Mouse (Mus musculus) limb, embryonic 11.5 days (tissue): ENCODE data around the gene Ddx55. TPM values are rescaled to one million over a fixed set of nuclear protein-coding genes. Genes with fewer than 3 reads are reported as not detected.

Experiments
- ATAC-seq: fragments of 200-750 bp; cut with Nextera tagmentation; 2 replicates; pipeline ENCODE4 v1.8.0; 2017; ENCODE audit warnings: low read depth; ENCODE audit not compliant: insufficient number of reproducible peaks, low FRiP score, low TSS enrichment
- DNase-seq: peaks from one replicate; pipeline ENCODE4 v3.0.0-alpha.2; 2015; ENCODE audit warnings: low spot score
- H3K27ac ChIP-seq: fragments of 300-500 bp; sonication (generic); replicated peaks from 2 replicates; pipeline ENCODE4 v1.5.1; 2014; ENCODE audit warnings: low read depth, mild to moderate bottlenecking, low read length
- H3K27me3 ChIP-seq: fragments of 300-500 bp; sonication (generic); 2 replicates; pipeline ENCODE4 v1.6.1; 2014; ENCODE audit warnings: mild to moderate bottlenecking, low read length, mixed read lengths; ENCODE audit not compliant: control insufficient read depth, insufficient read depth
- H3K36me3 ChIP-seq: fragments of 300-500 bp; sonication (generic); 2 replicates; pipeline ENCODE4 v1.6.1; 2014; ENCODE audit warnings: mild to moderate bottlenecking, low read length, moderate library complexity, mixed read lengths; ENCODE audit not compliant: control insufficient read depth, insufficient read depth
- H3K4me1 ChIP-seq: fragments of 300-500 bp; sonication (generic); 2 replicates; pipeline ENCODE4 v1.6.1; 2014; ENCODE audit warnings: low read length, mixed read lengths; ENCODE audit not compliant: control insufficient read depth, insufficient read depth
- H3K4me2 ChIP-seq: fragments of 300-500 bp; sonication (generic); 2 replicates; pipeline ENCODE4 v1.6.1; 2014; ENCODE audit warnings: low read depth, mild to moderate bottlenecking, moderate library complexity; ENCODE audit not compliant: severe bottlenecking
- H3K4me3 ChIP-seq: fragments of 300-500 bp; sonication (generic); 2 replicates; pipeline ENCODE4 v1.5.1; 2014; ENCODE audit warnings: low read depth, low read length
- H3K9ac ChIP-seq: fragments of 300-500 bp; sonication (generic); 2 replicates; pipeline ENCODE4 v1.6.1; 2014; ENCODE audit warnings: mild to moderate bottlenecking, low read length
- H3K9me3 ChIP-seq: fragments of 300-500 bp; sonication (generic); 2 replicates; pipeline ENCODE4 v1.6.1; 2016; ENCODE audit warnings: low read length; ENCODE audit not compliant: control insufficient read depth
- whole genome bisulfite sequencing: fragments of 180-500 bp; shearing (Covaris S2); extraction: QIAGEN DNeasy Blood & Tissue Kit; methylation state at CpG from one replicate; pipeline ENCODE4 v1.1.7; 2014; 5-methylcytosine and 5-hydroxymethylcytosine counted together
- polyA plus RNA-seq: library from polyadenylated mRNA; unstranded; fragments of >200 nt; fragmentation: Nextera tagmentation; extraction: Ambion mirVana; gene quantifications from 2 replicates; pipeline ENCODE4 v1.2.1, GENCODE M21; 2014

Gene Ddx55
- polyA plus RNA-seq, 1 experiment from 2014 or later: 14.4 TPM

GRCm38 (mm10) chr5:124605041-124605622 lies 52.5 kb downstream of the Ddx55 start:
- H3K27ac ChIP-seq: no peak overlapping the region
- WGBS: 92% methylated on average over 17 of the region's 17 CpGs
- DNase-seq (no peak), ATAC-seq (no peak)
- H3K4me3 ChIP-seq: no peak overlapping the region
- no peaks in the 10 kb centered on the region for H3K4me1 ChIP-seq
- H3K27me3 ChIP-seq: no peaks in the 10 kb centered on the region
- H3K9me3 ChIP-seq: no peaks in the 10 kb centered on the region
- H3K36me3 ChIP-seq: no peaks in the 10 kb centered on the region
- H3K4me2 ChIP-seq: no peak overlapping the region
- H3K9ac ChIP-seq: no peak overlapping the region

GRCm38 (mm10) chr5:124610965-124611364 lies 58.3 kb downstream of the Ddx55 start:
- Histone ChIP-seq H3K9ac (no peak overlapping the region), H3K36me3 (0 out of 2 replicates have a peak, but pooled peaks cover 2% of the 10 kb centered on the region), H3K27me3 (no peaks in the 10 kb centered on the region), H3K4me1 (no peaks in the 10 kb centered on the region), H3K4me3 (no peak overlapping the region), H3K4me2 (no peak overlapping the region), H3K9me3 (no peaks in the 10 kb centered on the region), H3K27ac (no peak overlapping the region)
- DNase-seq (no peak), ATAC-seq (no peak)
- 71% methylated on average over 10 of the region's 10 CpGs for WGBS

- DNase-seq (no peak), ATAC-seq (no peak)
- Histone ChIP-seq H3K9ac (no peak overlapping the region), H3K4me2 (no peak overlapping the region), H3K27me3 (no peaks in the 10 kb centered on the region), H3K4me3 (no peak overlapping the region), H3K36me3 (0 out of 2 replicates have a peak, but pooled peaks cover 2% of the 10 kb centered on the region), H3K4me1 (no peaks in the 10 kb centered on the region), H3K9me3 (no peaks in the 10 kb centered on the region), H3K27ac (no peak overlapping the region)
- WGBS: 85% methylated on average over 11 of the region's 11 CpGs
Measured at GRCm38 (mm10) chr5:124614709-124615108, 62.0 kb downstream of the Ddx55 start.

GRCm38 (mm10) chr5:124618711-124619110 lies 66.0 kb downstream of the Ddx55 start:
- no peak overlapping the region for H3K4me2 ChIP-seq
- no peak for DNase-seq
- no peaks in the 10 kb centered on the region for H3K9me3 ChIP-seq
- 78% methylated on average over 10 of the region's 10 CpGs for WGBS
- H3K27ac ChIP-seq: no peak overlapping the region
- no peak overlapping the region for H3K4me3 ChIP-seq
- H3K27me3 ChIP-seq: no peaks in the 10 kb centered on the region
- H3K9ac ChIP-seq: no peak overlapping the region
- H3K4me1 ChIP-seq: no peaks in the 10 kb centered on the region
- no peaks in the 10 kb centered on the region for H3K36me3 ChIP-seq
- no peak for ATAC-seq

Other genes with a start within 250 kb of the Ddx55 start
- gene Mphosph9, start 224.9 kb upstream of the Ddx55 start, polyA plus RNA-seq: 18.1 and 18.3 TPM in 2 replicates
- gene 2810006K23Rik, start 224.8 kb upstream of the Ddx55 start, polyA plus RNA-seq: 14.0 and 17.6 TPM in 2 replicates
- gene Cdk2ap1, start 189.8 kb upstream of the Ddx55 start, polyA plus RNA-seq: 300 and 440 TPM in 2 replicates
- gene Sbno1, start 126.9 kb upstream of the Ddx55 start, polyA plus RNA-seq: 84.9 and 85.7 TPM in 2 replicates
- 102 and 121 TPM in 2 replicates for gene Kmt5a, start 112.9 kb upstream of the Ddx55 start, polyA plus RNA-seq
- gene Rilpl2, start 74.5 kb upstream of the Ddx55 start, polyA plus RNA-seq: 28.7 and 29.3 TPM in 2 replicates
- gene Snrnp35, start 69.7 kb upstream of the Ddx55 start, polyA plus RNA-seq: 14.1 and 15.3 TPM in 2 replicates
- gene Rilpl1, start 21.5 kb upstream of the Ddx55 start, polyA plus RNA-seq: 30.0 and 30.7 TPM in 2 replicates
- gene Tmed2, start 12.2 kb upstream of the Ddx55 start, polyA plus RNA-seq: 501 and 517 TPM in 2 replicates
- 83.1 and 85.1 TPM in 2 replicates for gene Eif2b1, start 26.3 kb downstream of the Ddx55 start, polyA plus RNA-seq
- gene Gtf2h3, start 26.3 kb downstream of the Ddx55 start, polyA plus RNA-seq: 98.7 and 107 TPM in 2 replicates
- gene Atp6v0a2, start 75.7 kb downstream of the Ddx55 start, polyA plus RNA-seq: 47.1 and 49.2 TPM in 2 replicates
- 0.01 TPM in 1 of 2 replicates, not detected in the other for gene Dnah10, start 172.2 kb downstream of the Ddx55 start, polyA plus RNA-seq